Mouse (Mus musculus): ENCODE measurements around the gene Dicer1. TPM values are rescaled to one million over a fixed set of nuclear protein-coding genes. Genes with fewer than 3 reads are reported as not detected.

The Dicer1 gene
- 46.1 and 46.6 TPM in 2 replicates for total RNA-seq (2017)

GRCm38 (mm10) chr12:104751814-104752765 lies at the start of gene Dicer1:
TSS of gene Dicer1 (minus strand) at chr12:104751952.
- peak; percentile 97 for ATAC-seq (replicated peaks; ENCODE audit: low read depth, poor library complexity, severe bottlenecking)

DNA sequence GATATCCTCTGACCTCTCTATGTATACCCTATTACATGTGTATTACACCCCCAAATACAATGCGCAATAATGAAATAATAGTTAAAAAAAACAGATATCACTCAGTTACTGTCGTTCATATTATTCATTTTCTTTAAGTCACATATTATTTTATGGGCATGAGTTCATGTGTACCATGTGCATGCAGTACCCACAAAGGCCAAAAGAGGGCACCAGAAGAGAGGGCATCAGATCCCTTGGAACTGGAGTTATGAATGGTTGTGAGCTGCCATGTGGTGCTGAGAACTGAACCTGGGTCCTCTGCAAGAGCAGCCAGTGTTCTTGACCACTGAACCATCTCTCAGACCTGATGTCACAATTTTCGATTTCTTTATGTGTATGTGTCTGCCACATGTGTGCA lies 47.6 kb upstream of the Dicer1 start:
- no peak for ATAC-seq (replicated peaks; ENCODE audit: low read depth, poor library complexity, severe bottlenecking)

GRCm38 (mm10) chr12:104797905-104798304 lies 46.2 kb upstream of the Dicer1 start:
- no peak for ATAC-seq (replicated peaks; ENCODE audit: low read depth, poor library complexity, severe bottlenecking)

DNA sequence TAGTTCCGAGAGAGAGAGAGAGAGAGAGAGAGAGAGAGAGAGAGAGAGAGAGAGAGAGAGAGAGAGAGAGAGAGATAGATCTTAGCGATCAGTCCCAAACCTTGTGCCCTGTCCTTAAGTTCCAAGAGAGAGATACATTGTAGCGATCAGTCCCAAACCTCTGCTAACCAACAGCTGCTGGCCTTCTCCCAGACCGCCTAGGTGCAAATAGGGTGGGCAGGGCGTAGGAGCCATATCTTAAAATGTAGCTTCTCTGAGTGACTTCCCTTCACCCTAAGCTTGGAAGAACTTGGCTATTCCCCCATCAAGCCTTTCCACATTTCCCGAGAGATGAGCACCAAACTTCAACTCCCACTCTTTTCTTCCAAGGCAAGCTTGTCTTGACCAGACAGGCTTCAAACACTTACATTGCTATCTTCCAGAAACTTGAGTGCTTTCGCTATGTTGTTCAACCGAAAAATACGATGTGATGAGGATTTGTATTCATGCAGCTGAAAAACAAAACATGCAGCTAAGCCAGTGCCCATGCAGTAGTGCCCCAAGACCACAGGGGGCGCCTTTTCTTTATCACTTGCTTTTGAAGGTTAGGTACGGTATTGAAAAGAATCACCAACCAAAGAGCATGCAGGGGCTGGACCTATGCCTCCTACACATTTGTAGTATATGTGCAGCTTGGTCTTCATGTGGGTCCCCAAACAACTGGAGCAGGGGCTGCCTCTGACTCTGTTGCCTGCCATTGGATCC lies 45.1 kb upstream of the Dicer1 start:
- ATAC-seq (replicated peaks; ENCODE audit: low read depth, poor library complexity, severe bottlenecking), result no peak

DNA sequence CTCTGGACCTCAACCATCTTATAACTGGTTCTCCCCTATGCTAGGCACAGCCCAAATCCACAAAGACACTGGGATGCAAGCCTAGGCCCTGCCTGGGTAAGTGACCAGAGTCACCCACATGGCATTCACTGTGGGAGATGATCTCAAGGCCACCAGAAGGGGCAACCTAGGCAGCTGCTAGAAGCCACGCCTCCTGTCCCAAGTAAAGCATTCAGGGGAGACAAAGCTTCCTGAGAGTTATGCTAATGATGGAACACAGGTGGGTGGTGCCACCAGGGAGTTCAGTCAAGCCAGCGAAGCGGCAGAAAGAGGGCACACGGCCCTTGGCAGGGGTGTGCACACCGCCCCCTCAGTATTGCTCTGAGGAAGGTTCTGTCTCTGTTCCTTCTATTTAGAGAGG lies 43.2 kb upstream of the Dicer1 start:
- ATAC-seq (replicated peaks; ENCODE audit: low read depth, poor library complexity, severe bottlenecking), result no peak

- ATAC-seq (replicated peaks; ENCODE audit: low read depth, poor library complexity, severe bottlenecking), result no peak
Measured at GRCm38 (mm10) chr12:104793486-104793885, 41.7 kb upstream of the Dicer1 start.

GRCm38 (mm10) chr12:104777603-104778002 lies 25.9 kb upstream of the Dicer1 start:
- peak; percentile 89 for ATAC-seq (replicated peaks; ENCODE audit: low read depth, poor library complexity, severe bottlenecking)

- 0 out of 2 replicates have a peak, but pooled peaks have one; percentile 32 for ATAC-seq (replicated peaks; ENCODE audit: low read depth, poor library complexity, severe bottlenecking)
Measured at GRCm38 (mm10) chr12:104771941-104772340, 20.2 kb upstream of the Dicer1 start.

DNA sequence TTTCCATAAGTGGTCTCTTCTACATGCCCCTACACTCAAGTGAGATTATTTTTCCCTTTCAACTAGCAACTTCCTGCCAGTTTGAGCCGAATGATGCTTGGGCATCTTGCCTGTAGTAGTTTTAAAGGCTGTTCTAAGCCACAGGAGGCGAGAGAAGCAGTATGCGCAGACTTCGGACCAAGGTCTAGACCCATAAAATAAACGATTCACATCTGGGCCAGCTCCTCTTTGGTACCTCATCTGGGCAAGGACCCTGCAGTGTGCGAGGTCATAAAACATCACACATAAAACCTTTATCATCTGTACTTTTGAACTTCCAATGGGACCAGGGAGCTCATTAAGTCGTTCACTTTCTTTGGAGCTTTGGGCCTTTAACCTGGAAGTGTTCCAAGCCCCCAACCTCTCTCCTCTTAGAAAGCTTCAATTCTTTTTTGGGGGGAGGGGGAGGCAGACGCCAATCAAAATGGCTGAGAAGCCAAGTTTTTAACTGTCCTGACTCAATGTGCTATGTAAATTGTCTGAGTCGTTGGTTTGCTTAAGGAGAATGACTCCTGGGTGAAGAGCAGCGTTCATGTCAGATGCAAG lies 17.5 kb upstream of the Dicer1 start:
- ATAC-seq (replicated peaks; ENCODE audit: low read depth, poor library complexity, severe bottlenecking), result no peak

- ATAC-seq (replicated peaks; ENCODE audit: low read depth, poor library complexity, severe bottlenecking), result peak; percentile 77
Measured at GRCm38 (mm10) chr12:104767183-104767582, 15.4 kb upstream of the Dicer1 start.

GRCm38 (mm10) chr12:104765761-104766160 lies 14.0 kb upstream of the Dicer1 start:
- no peak for ATAC-seq (replicated peaks; ENCODE audit: low read depth, poor library complexity, severe bottlenecking)

GRCm38 (mm10) chr12:104765116-104765515 lies 13.4 kb upstream of the Dicer1 start:
- no peak for ATAC-seq (replicated peaks; ENCODE audit: low read depth, poor library complexity, severe bottlenecking)

DNA sequence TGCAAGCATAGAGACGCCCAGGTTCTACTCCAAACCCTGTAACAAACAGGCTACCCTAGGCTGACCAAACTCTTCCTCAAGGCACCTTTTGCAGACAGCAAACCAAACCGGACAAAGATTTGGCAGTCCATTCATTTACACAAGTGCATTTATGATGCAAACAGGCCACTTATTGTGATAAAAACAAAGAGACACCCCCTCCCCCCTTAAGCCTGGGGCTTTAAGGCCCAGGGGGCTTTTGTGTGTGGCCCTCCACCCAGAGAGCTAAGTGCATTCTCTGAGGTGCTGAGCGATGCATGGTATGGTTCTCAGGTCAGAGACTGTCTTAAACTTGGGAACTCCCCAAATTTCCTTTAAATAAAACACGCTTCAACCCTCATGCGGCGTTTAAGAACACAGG lies 12.2 kb upstream of the Dicer1 start:
- no peak for ATAC-seq (replicated peaks; ENCODE audit: low read depth, poor library complexity, severe bottlenecking)

DNA sequence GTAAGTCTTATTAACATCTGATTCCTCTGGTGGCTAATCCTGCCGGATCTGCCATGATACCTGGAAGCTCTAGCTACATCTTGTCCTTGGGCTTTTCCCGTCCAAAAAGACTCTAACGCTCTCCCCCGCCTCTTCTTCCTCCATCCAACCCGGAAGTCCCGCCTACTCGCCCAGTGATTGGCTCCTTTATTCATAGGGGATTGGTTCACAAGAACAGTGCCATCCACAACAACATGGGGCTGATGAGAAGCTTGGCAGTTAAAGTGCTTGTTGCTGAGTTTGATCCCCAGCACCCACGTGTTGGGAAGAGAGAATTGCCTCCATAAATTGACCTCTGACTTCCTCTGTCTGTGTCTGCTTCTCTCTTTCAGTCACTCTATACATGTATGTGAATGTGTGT lies 9.7 kb upstream of the Dicer1 start:
- ATAC-seq (replicated peaks; ENCODE audit: low read depth, poor library complexity, severe bottlenecking), result no peak

- no peak for ATAC-seq (replicated peaks; ENCODE audit: low read depth, poor library complexity, severe bottlenecking)
Measured at GRCm38 (mm10) chr12:104758066-104758465, 6.3 kb upstream of the Dicer1 start.

DNA sequence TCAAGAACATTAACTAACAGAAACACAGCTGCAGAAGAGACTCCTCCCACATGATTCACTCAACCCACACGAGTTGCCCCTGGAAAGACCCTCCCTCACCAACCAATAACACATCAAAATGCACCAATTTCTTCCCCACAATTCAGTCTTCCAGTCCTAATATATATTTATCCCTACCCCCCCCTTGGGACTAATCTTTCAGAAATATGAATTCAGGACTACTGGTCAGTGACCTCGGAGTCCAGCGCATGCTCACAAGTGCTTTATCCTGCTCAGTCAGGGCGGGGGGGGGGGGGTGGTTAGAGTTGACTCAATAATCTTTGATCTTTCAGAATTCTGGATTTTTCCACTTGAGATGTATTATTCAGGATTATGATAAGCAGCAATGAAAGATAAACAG lies 1.9 kb upstream of the Dicer1 start:
- no peak for ATAC-seq (replicated peaks; ENCODE audit: low read depth, poor library complexity, severe bottlenecking)

DNA sequence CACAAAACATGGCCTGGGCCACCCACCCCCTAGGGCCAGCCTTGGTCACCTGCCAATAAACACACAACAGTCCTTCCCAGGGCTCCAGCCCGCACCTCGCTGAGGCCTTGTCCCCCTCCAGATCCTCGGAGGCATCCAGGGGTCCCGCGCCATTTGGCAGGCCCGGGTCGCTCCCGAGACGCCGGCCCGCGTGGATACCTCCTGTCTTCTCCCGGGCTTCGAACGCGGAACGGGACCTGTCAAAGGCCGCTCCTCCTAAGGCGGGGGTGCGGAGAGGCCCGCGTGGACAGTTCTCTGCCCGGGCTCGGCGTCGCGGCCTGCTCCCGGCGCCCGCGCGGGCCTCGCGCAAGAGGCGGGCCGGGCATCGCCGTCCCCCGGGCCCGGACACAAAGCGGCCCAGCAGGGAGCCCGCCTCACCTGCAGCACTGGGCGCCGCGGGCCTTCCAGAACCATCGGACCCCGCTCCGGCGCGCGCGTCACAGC lies 380 bp downstream of the Dicer1 start:
- ATAC-seq (replicated peaks; ENCODE audit: low read depth, poor library complexity, severe bottlenecking), result no peak

DNA sequence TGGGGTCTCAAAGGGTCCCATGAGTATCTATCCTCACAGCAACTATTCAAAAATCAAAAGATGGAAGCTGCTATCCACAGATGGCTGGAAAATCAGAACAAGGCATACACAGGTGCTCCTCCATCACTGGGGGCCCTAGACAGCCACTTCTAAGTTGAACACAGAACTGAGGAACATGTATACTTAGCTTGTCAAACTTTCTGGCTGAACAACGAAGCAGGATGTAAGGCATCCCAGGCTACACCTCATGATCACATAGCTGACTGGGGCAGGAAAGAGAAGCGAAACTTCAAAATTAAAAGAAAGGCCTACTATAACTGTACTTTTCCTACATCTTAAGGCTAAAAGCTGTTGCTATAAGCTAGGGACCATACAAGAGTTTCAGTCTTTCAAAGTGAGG lies 2.8 kb downstream of the Dicer1 start:
- no peak for ATAC-seq (replicated peaks; ENCODE audit: low read depth, poor library complexity, severe bottlenecking)

DNA sequence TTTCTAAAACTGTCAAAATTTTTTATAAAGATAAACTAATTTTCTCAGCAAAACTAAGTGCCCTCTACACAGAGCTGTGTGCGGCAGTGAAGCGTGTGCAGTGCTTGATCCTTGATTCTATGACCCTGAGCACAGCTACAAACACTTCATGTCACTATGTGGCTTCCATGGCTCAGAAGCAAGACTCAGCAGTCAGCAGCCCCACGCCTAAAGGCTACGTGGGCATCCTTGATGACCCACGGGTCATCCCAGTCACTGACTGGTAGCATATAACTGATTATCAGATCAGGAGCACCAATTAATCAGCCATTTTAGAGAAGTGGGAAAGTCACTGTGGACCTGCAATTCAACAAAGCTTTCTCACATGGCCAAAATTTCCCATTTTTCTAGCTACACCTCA lies 4.5 kb downstream of the Dicer1 start:
- ATAC-seq (replicated peaks; ENCODE audit: low read depth, poor library complexity, severe bottlenecking), result no peak

DNA sequence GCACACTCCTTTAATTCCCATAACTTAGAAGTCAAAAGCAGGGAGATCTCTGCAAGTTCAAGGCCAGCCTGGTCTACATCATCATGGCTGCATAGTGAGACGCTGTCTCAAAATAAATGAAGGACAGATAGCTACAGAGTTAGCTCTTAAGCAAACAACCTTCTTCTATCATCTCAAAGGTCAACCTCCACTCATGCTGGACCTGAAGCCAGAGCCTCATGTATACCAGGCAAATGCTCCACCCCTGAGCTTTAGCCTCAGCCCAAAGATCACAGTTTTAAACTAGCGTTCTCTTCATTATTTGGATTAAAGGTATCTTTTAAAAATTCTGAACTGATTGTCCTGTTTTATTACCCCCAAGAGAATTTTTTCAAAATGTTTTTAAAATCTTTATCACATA lies 5.2 kb downstream of the Dicer1 start:
- no peak for ATAC-seq (replicated peaks; ENCODE audit: low read depth, poor library complexity, severe bottlenecking)

DNA sequence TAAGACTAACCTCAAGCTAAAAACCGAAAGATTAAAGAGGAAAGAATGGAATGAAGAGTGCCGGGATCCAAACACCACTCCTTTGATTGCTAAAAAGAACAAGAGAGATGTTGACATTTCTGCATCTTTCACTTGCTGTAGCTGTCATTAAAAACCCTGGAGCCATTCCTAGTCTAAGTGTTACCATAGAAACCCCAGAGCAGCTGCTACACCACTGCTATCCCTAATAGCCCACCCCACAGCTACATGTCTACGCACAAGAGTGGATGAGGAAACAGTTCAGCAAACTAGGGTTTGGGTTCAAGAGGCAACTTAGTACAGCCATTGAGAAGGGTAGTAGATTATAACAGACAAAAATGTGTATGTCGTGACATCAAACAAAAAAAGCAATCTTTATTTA lies 8.1 kb downstream of the Dicer1 start:
- no peak for ATAC-seq (replicated peaks; ENCODE audit: low read depth, poor library complexity, severe bottlenecking)

Data from common myeloid progenitor, adult 5-6 weeks (primary cell).